Mouse (Mus musculus) cortical plate, adult 2 months (tissue): ENCODE data around the gene Hspb1. TPM values are rescaled to one million over a fixed set of nuclear protein-coding genes. Genes with fewer than 3 reads are reported as not detected.
A peak's percentile ranks its signal among the peaks of the same experiment; 100 is the strongest.

ENCODE experiments used
- H3K27ac ChIP-seq: fragments of 200-500 bp; 2 replicates; pipeline ENCODE4 v1.5.1; 2012; ENCODE audit warnings: low read length, control low read depth, inconsistent platforms; ENCODE audit not compliant: insufficient read depth
- H3K4me1 ChIP-seq: fragments of 200-500 bp; 2 replicates; pipeline ENCODE4 v1.6.1; 2011; ENCODE audit warnings: low read length; ENCODE audit not compliant: control insufficient read depth, insufficient read depth
- H3K4me3 ChIP-seq: fragments of 200-500 bp; 2 replicates; pipeline ENCODE4 v1.5.1; 2011; ENCODE audit warnings: mild to moderate bottlenecking, low read length, control low read depth; ENCODE audit not compliant: insufficient read depth
- CTCF ChIP-seq: fragments of 200-500 bp; IDR thresholded peaks from 2 replicates; pipeline ENCODE4 v1.5.1; 2011; ENCODE audit warnings: mild to moderate bottlenecking, control low read depth, low read length; ENCODE audit not compliant: insufficient read depth; ENCODE audit errors: extremely low read depth
- POLR2A ChIP-seq: fragments of 200-500 bp; IDR thresholded peaks from 2 replicates; pipeline ENCODE4 v1.6.1; 2011; ENCODE audit warnings: mild to moderate bottlenecking, low read length, control low read depth; ENCODE audit not compliant: insufficient read depth; ENCODE audit errors: extremely low read depth
- polyA plus RNA-seq: library from polyadenylated mRNA; depleted of rRNA; stranded (reverse); fragments of >200 nt; gene quantifications from 2 replicates; pipeline ENCODE4 v1.2.3, GENCODE M21; 2012

Hspb1 gene
- polyA plus RNA-seq, 1 experiment = 27.8 TPM

GRCm38 (mm10) chr5:135877831-135878231 lies 9.9 kb upstream of the Hspb1 start:
- Histone ChIP-seq H3K4me1 (no peaks in the 10 kb centered on the region), H3K4me3 (peak overlapping the region; percentile 7; the same call in 1 of the 2 replicates), H3K27ac (no peak overlapping the region)
- TF ChIP-seq CTCF = peak; percentile 58
- TF ChIP-seq POLR2A = no peak

- Histone ChIP-seq H3K27ac (no peak overlapping the region), H3K4me3 (no peak overlapping the region), H3K4me1 (no peaks in the 10 kb centered on the region)
- TF ChIP-seq POLR2A (no peak), CTCF (no peak)
Observed at GRCm38 (mm10) chr5:135879449-135880158, 8.1 kb upstream of the Hspb1 start.

GRCm38 (mm10) chr5:135884641-135885040 lies 3.1 kb upstream of the Hspb1 start:
- no peak overlapping the region for H3K4me3 ChIP-seq
- H3K4me1 ChIP-seq = no peaks in the 10 kb centered on the region
- TF ChIP-seq POLR2A (no peak), CTCF (no peak)
- no peak overlapping the region for H3K27ac ChIP-seq

GRCm38 (mm10) chr5:135888405-135889215 lies 891 bp downstream of the Hspb1 start:
- Histone ChIP-seq H3K4me3 (peak overlapping the region; percentile 27), H3K4me1 (no peaks in the 10 kb centered on the region), H3K27ac (no peak overlapping the region)
- no peak for TF ChIP-seq POLR2A
- TF ChIP-seq CTCF = no peak

- H3K4me3 ChIP-seq = no peak overlapping the region
- TF ChIP-seq POLR2A (no peak), CTCF (no peak)
- H3K27ac ChIP-seq = no peak overlapping the region
- H3K4me1 ChIP-seq = no peaks in the 10 kb centered on the region
Observed at GRCm38 (mm10) chr5:135890323-135890722, 2.6 kb downstream of the Hspb1 start.

- Histone ChIP-seq H3K4me3 (no peak overlapping the region), H3K27ac (no peak overlapping the region), H3K4me1 (no peaks in the 10 kb centered on the region)
- no peak for TF ChIP-seq CTCF
- TF ChIP-seq POLR2A = no peak
Observed at GRCm38 (mm10) chr5:135890920-135891319, 3.2 kb downstream of the Hspb1 start.

- TF ChIP-seq CTCF = no peak
- TF ChIP-seq POLR2A = no peak
- Histone ChIP-seq H3K4me1 (no peaks in the 10 kb centered on the region), H3K4me3 (no peak overlapping the region), H3K27ac (no peak overlapping the region)
Observed at GRCm38 (mm10) chr5:135892589-135893351, 5.1 kb downstream of the Hspb1 start.

- Histone ChIP-seq H3K4me1 (no peaks in the 10 kb centered on the region), H3K4me3 (no peak overlapping the region), H3K27ac (no peak overlapping the region)
- TF ChIP-seq CTCF = no peak
- no peak for TF ChIP-seq POLR2A
Observed at GRCm38 (mm10) chr5:135894958-135895357, 7.2 kb downstream of the Hspb1 start.

- Histone ChIP-seq H3K27ac (no peak overlapping the region), H3K4me1 (no peaks in the 10 kb centered on the region), H3K4me3 (no peak overlapping the region)
- TF ChIP-seq POLR2A = no peak
- peak; percentile 45; the same call in 1 of the 2 replicates for TF ChIP-seq CTCF
Observed at GRCm38 (mm10) chr5:135898028-135898427, 10.3 kb downstream of the Hspb1 start.
